Mouse (Mus musculus): ENCODE data around the gene Arhgef10l.

- no peak for TF ChIP-seq MAX (IDR thresholded peaks at IDR 0.05; ENCODE audit: low read depth)
- TF ChIP-seq POLR2A (IDR thresholded peaks at IDR 0.05; ENCODE audit: insufficient read length, low read depth) = no peak
- TF ChIP-seq TCF12 (IDR thresholded peaks at IDR 0.05; ENCODE audit: insufficient read depth, poor library complexity, severe bottlenecking) = no peak
- TF ChIP-seq POLR2AphosphoS2 (IDR thresholded peaks at IDR 0.05; ENCODE audit: insufficient read length, low read depth) = no peak
- no peak for TF ChIP-seq E2F4 (IDR thresholded peaks at IDR 0.05; ENCODE audit: insufficient read depth)
- TF ChIP-seq USF1 (IDR thresholded peaks at IDR 0.05; ENCODE audit: low read depth) = no peak
- no peak for TF ChIP-seq TCF3 (IDR thresholded peaks at IDR 0.05; ENCODE audit: insufficient read length, low read depth)
Measured at GRCm38 (mm10) chr4:140605790-140606189, 60.0 kb downstream of the Arhgef10l start.
